Mouse (Mus musculus) liver, embryonic 15.5 days (tissue): ENCODE data around the gene Cela2a. TPM values are rescaled to one million over a fixed set of nuclear protein-coding genes. Genes with fewer than 3 reads are reported as not detected.

Experiments
- ATAC-seq: fragments of 200-750 bp; cut with Nextera tagmentation; 2 replicates; pipeline ENCODE4 v1.8.0; 2017; ENCODE audit warnings: moderate number of reproducible peaks, mild to moderate bottlenecking, moderate library complexity; ENCODE audit not compliant: insufficient read depth
- H3K27ac ChIP-seq: fragments of 300-500 bp; sonication (generic); replicated peaks from 2 replicates; pipeline ENCODE4 v1.5.1; 2015; ENCODE audit warnings: mild to moderate bottlenecking, inconsistent platforms
- H3K27me3 ChIP-seq: fragments of 300-500 bp; sonication (generic); 2 replicates; pipeline ENCODE4 v1.6.1; 2015; ENCODE audit warnings: mild to moderate bottlenecking, inconsistent platforms
- H3K36me3 ChIP-seq: fragments of 300-500 bp; sonication (generic); replicated peaks from 2 replicates; pipeline ENCODE4 v1.6.1; 2015; ENCODE audit warnings: moderate library complexity, mild to moderate bottlenecking, inconsistent platforms
- H3K4me1 ChIP-seq: fragments of 300-500 bp; sonication (generic); replicated peaks from 2 replicates; pipeline ENCODE4 v1.6.1; 2015; ENCODE audit warnings: inconsistent platforms
- H3K4me2 ChIP-seq: fragments of 300-500 bp; sonication (generic); 2 replicates; pipeline ENCODE4 v1.6.1; 2015; ENCODE audit warnings: moderate library complexity, mild to moderate bottlenecking, inconsistent platforms
- H3K4me3 ChIP-seq: fragments of 300-500 bp; sonication (generic); replicated peaks from 2 replicates; pipeline ENCODE4 v1.5.1; 2015; ENCODE audit warnings: mild to moderate bottlenecking, inconsistent platforms
- H3K9ac ChIP-seq: fragments of 300-500 bp; sonication (generic); 2 replicates; pipeline ENCODE4 v1.6.1; 2015; ENCODE audit warnings: moderate library complexity, mild to moderate bottlenecking, inconsistent platforms
- H3K9me3 ChIP-seq: fragments of 300-500 bp; sonication (generic); replicated peaks from 2 replicates; pipeline ENCODE4 v1.6.1; 2016; ENCODE audit warnings: inconsistent platforms
- WGBS: fragments of 180-500 bp; shearing (Covaris S2); methylation state at CpG from one replicate; pipeline ENCODE4 v1.1.7; 2015; ENCODE audit warnings: mixed read lengths; ENCODE audit not compliant: insufficient replicate concordance; 5-methylcytosine and 5-hydroxymethylcytosine counted together
- polyA plus RNA-seq: library from polyadenylated mRNA; unstranded; fragments of >200 nt; fragmentation: Nextera tagmentation; extraction: Ambion mirVana; gene quantifications from 2 replicates; pipeline ENCODE4 v1.2.1, GENCODE M21; 2015

Cela2a gene
- 0.14 and 3.3 TPM in 2 replicates for polyA plus RNA-seq

DNA sequence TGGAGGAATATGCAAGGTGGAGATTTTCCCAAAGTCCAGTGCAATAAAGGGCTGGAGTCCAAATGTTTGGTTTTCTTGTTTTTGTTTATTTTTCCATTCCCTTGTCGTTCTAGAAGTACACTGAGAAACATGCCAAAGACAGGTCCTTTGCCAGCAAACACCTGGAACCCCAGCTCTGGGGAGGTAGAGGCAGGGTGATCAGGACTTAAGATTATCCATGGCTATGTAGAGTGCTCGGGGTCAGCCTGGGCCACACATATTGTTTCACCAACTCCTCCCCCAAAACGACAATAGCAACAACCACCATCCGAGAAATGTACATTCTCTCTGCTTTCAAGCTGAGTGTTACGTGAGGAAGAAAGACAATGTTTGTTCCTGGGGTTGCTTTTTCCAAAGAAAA, at the start of gene Cela2a:
TSS of gene Cela2a (minus strand) at position 101 of the 400 bp plus-strand sequence.
- no peak for ATAC-seq

DNA sequence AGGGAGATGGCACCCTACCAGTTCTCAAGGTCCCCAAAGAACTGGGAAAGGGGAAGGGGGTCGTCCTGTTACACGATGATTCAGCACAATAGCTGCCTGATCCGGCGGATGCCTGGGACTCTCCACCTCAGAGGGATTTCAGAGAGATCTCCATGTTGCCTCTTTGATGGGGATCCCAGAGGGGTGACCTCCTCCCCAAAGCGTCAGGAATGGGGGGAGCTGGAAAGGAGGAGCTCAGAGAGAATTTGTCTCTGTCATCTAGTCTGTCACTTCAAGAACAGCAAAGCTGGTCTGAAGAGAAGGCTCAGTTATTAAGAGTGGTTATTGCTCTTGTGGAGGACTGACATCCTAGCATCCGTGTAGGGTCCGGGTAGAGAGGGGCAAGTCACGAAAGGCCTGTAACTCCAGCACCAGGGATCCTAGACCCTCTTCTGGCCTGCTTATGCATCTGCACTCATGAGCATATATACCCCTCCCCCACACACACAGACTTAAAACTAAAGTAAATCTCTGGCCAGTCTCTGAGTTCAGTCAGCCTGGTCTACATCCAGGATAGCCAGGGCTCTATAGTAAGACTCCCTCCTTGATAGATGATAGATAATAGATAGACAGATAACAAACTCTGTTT, 49.6 kb upstream of the Cela2a start:
- ATAC-seq: no peak
- peak overlapping the region; percentile 88 for H3K27ac ChIP-seq
- H3K27me3 ChIP-seq: peaks cover 45% of the 10 kb centered on the region
- H3K4me3 ChIP-seq: peak overlapping the region; percentile 87
- peaks cover 58% of the 10 kb centered on the region for H3K4me1 ChIP-seq
- H3K4me2 ChIP-seq: peak overlapping the region; percentile 99
- 11% methylated on average over 8 of the region's 8 CpGs for WGBS
- H3K36me3 ChIP-seq: peaks cover 6% of the 10 kb centered on the region
- H3K9me3 ChIP-seq: no peaks in the 10 kb centered on the region
- H3K9ac ChIP-seq: peak overlapping the region; percentile 29; the same call in 1 of the 2 replicates

More for the DNA sequence above, at the start of gene Cela2a:
- no peak within 1 kb of the TSS for H3K4me2 ChIP-seq
- H3K9ac ChIP-seq: no peak within 1 kb of the TSS
- no peak within 1 kb of the TSS for H3K27ac ChIP-seq
- no peaks in the 10 kb centered on the region for H3K9me3 ChIP-seq
- H3K4me3 ChIP-seq: no peak within 1 kb of the TSS
- no peaks in the 10 kb centered on the region for H3K36me3 ChIP-seq
- peaks cover 15% of the 10 kb centered on the region for H3K4me1 ChIP-seq
- 46% methylated on average over 5 of the region's 5 CpGs for WGBS
- no peaks in the 10 kb centered on the region for H3K27me3 ChIP-seq

DNA sequence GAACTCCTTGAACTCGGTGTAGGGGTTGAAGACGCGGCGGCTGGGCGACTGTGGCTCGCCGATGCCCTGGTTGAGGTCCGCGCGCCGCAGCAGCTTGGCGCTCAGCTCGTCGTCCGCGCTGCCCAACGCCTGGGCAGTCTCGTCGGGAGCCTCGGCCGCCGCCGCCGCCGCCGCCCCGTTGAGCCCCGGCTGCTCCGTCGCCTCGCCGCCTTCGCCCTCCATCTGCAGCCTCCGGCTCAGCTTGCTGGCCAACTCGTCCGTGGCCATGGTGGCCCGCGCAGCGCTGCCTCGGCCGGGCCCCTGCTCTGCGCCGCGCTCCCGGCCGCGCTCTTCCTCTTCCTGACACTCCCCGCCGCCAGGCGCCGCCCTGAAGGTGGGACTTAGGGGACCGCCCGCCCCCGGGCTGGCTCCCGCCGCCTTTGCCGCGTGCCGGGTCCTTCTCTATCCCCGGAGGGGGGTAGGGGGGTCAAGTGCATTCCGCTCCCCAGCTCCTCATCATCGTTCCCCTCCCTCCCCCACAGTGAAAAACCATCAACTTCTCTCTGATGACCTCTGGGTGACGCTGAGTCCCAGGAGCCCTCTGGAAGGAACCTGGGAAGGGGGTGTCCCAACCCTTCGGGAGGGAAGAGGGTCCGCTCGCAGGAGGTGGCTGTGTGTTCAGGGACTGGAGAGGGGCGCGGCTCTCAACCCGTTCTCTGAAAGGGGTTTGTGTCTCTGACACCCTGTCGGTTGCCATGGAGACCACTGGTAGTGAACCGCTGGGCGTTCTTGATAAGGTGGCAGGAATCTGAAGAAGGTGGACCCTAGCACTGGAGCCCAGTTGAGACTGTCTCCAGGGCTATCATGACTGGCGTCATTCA, 48.9 kb upstream of the Cela2a start, which contains the start of gene Efhd2:
TSS of gene Efhd2 (minus strand) at position 320 of the 860 bp plus-strand sequence.
- ATAC-seq: peak; percentile 93
- Histone ChIP-seq H3K9ac (peak within 1 kb of the TSS; percentile 84), H3K4me2 (peak within 1 kb of the TSS; percentile 99), H3K4me3 (peak within 1 kb of the TSS; percentile 87), H3K27ac (peak within 1 kb of the TSS; percentile 88), H3K36me3 (peaks cover 12% of the 10 kb centered on the region), H3K4me1 (peaks cover 66% of the 10 kb centered on the region), H3K27me3 (peaks cover 40% of the 10 kb centered on the region), H3K9me3 (no peaks in the 10 kb centered on the region)
- WGBS: under 1% methylated on average over 73 of the region's 73 CpGs

DNA sequence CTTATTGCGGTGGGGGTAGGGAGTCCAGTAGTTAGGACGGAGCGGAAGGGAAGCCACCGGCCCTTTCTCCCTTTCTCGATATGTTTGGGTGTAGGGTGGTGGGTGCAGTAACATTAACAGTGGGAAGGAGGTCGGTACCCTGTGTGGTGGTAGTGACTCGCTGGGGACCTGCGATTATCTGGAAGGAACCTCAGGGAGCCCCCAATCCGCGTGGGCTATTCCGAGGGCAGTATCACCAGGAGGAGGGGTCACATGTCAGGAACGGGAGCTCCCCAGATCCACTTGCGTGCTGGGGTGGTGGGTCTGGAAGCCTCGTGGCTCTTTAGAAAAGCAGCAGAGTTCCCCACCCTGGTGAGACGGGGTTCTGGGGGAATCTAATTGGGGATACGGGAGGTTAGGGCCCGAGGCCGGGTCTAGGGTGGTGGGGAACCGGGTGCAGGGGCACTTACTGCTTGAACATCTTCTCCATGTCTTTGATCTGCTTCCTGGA, 48.2 kb upstream of the Cela2a start:
- peaks cover 73% of the 10 kb centered on the region for H3K4me1 ChIP-seq
- peak overlapping the region; percentile 99 for H3K4me2 ChIP-seq
- peak overlapping the region; percentile 88 for H3K27ac ChIP-seq
- H3K4me3 ChIP-seq: peak overlapping the region; percentile 87
- 1% methylated on average over 19 of the region's 19 CpGs for WGBS
- H3K27me3 ChIP-seq: peaks cover 33% of the 10 kb centered on the region
- no peak for ATAC-seq
- H3K9me3 ChIP-seq: no peaks in the 10 kb centered on the region
- H3K36me3 ChIP-seq: peaks cover 13% of the 10 kb centered on the region
- H3K9ac ChIP-seq: peak overlapping the region; percentile 84

DNA sequence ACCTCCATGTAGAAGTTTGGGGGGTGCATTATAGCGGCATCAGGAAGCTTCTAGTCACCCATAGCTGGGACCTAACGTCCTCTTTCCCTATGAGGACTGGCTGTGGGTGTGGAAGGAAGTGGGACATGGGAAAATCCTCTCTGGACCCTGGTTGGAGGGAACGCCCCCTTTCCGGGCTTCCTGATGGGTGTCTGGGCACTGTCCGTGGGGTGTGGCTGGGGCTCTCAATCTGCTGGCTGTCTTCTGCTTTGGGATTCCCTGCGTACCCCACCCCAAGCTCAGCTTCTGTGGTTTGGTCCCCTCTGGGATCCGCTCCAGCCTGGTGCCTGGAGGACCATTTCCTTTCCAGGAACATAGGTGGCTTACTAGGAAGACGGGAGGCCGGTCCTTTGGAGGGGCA, 47.0 kb upstream of the Cela2a start:
- Histone ChIP-seq H3K9me3 (no peaks in the 10 kb centered on the region), H3K4me2 (peak overlapping the region; percentile 99), H3K4me3 (peak overlapping the region; percentile 87), H3K27me3 (peaks cover 22% of the 10 kb centered on the region), H3K27ac (peak overlapping the region; percentile 31; the same call in 1 of the 2 replicates), H3K36me3 (peaks cover 18% of the 10 kb centered on the region), H3K4me1 (peaks cover 81% of the 10 kb centered on the region), H3K9ac (0 out of 2 replicates have a peak overlapping the region, but pooled peaks have one; percentile 84)
- WGBS: 74% methylated on average over 9 of the region's 9 CpGs
- no peak for ATAC-seq

DNA sequence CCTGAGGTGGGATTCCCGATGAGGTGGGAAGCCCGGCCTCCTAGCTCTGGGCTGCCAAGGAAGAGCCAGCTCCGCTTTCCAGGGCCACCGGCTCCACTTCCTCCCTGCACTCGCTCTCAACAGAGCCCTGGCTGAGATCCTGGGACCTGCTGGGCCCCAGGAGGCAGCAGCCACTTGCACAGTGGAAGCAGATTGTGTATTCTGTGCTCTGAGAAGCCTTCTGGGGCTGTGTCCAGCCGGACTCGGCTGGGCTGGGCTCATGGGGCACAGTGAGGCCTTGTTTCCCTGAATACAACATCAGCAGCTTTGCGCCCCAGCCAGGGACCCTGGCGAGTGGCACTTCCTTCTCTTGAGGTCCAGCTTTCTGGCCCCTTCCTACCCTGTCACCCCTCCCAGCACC, 45.9 kb upstream of the Cela2a start:
- whole genome bisulfite sequencing: 75% methylated on average over 9 of the region's 9 CpGs
- Histone ChIP-seq H3K9ac (no peak overlapping the region), H3K4me2 (peak overlapping the region; percentile 99), H3K27ac (peak overlapping the region; percentile 59), H3K27me3 (0 out of 2 replicates have a peak, but pooled peaks cover 11% of the 10 kb centered on the region), H3K36me3 (peaks cover 18% of the 10 kb centered on the region), H3K4me3 (peak overlapping the region; percentile 87; the same call in 1 of the 2 replicates), H3K9me3 (no peaks in the 10 kb centered on the region), H3K4me1 (peaks cover 90% of the 10 kb centered on the region)
- no peak for ATAC-seq

DNA sequence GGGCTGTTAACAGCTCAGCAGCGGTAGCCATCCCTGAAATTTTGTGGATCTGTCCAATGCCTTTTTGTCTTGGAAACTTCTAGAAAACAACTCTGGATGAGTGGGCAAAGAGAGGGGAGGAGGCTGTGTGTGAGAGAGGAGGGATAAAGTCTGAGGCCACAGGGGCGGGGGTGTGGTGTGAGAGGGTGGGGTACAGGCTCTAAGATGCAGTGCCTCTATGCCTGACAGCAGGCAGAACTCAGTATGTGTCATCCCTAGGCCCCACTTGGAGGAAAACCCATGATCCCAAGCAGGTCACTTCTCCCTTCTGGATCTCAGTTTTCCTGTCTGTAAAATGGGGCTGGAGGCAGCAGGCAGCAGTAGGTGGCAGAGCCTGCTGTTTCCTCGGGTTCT, 45.4 kb upstream of the Cela2a start:
- Histone ChIP-seq H3K4me3 (peak overlapping the region; percentile 87; the same call in 1 of the 2 replicates), H3K9ac (no peak overlapping the region), H3K9me3 (no peaks in the 10 kb centered on the region), H3K36me3 (peaks cover 18% of the 10 kb centered on the region), H3K4me2 (peak overlapping the region; percentile 99), H3K27ac (peak overlapping the region; percentile 59; the same call in 1 of the 2 replicates), H3K27me3 (0 out of 2 replicates have a peak, but pooled peaks cover 8% of the 10 kb centered on the region), H3K4me1 (peaks cover 86% of the 10 kb centered on the region)
- WGBS: 76% methylated on average over 3 of the region's 3 CpGs
- no peak for ATAC-seq

DNA sequence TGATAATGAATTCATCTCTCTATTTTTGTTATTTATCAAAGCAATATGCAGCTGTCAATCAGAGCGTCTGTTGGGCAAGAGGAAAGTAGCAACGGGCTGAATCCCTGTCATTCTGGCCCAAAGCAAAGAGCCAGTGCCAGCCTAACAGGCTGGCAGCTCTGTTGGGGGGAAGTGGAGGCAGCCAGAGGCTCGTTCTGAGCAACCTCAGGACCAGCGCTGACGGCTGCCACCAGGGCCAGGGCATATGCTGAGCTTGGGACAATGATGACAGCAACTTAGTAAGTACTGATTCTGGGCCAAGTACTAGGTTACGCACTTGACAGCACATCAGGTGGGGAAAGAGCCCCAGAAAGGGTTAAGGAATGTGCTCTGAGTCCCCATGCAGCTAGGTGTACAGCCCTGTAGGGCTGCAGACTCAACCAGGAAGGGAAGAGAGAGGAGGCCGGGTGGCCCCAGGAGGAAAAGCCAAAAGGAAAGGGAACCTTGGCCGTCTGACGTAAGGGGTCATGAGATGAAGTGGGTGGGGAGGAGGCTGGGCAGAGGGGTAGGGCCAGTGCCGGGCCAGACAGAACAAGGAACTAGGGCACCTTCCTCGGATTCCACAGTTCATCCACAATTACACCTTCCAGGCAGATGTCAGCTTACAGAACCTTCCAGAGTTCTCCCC, 44.8 kb upstream of the Cela2a start:
- H3K9me3 ChIP-seq: no peaks in the 10 kb centered on the region
- no peak overlapping the region for H3K9ac ChIP-seq
- H3K36me3 ChIP-seq: peaks cover 19% of the 10 kb centered on the region
- 0 out of 2 replicates have a peak overlapping the region, but pooled peaks have one; percentile 87 for H3K4me3 ChIP-seq
- H3K27me3 ChIP-seq: 0 out of 2 replicates have a peak, but pooled peaks cover 3% of the 10 kb centered on the region
- H3K4me1 ChIP-seq: peaks cover 81% of the 10 kb centered on the region
- H3K27ac ChIP-seq: peak overlapping the region; percentile 53; the same call in 1 of the 2 replicates
- 67% methylated on average over 11 of the region's 11 CpGs for WGBS
- H3K4me2 ChIP-seq: peak overlapping the region; percentile 99
- ATAC-seq: no peak

DNA sequence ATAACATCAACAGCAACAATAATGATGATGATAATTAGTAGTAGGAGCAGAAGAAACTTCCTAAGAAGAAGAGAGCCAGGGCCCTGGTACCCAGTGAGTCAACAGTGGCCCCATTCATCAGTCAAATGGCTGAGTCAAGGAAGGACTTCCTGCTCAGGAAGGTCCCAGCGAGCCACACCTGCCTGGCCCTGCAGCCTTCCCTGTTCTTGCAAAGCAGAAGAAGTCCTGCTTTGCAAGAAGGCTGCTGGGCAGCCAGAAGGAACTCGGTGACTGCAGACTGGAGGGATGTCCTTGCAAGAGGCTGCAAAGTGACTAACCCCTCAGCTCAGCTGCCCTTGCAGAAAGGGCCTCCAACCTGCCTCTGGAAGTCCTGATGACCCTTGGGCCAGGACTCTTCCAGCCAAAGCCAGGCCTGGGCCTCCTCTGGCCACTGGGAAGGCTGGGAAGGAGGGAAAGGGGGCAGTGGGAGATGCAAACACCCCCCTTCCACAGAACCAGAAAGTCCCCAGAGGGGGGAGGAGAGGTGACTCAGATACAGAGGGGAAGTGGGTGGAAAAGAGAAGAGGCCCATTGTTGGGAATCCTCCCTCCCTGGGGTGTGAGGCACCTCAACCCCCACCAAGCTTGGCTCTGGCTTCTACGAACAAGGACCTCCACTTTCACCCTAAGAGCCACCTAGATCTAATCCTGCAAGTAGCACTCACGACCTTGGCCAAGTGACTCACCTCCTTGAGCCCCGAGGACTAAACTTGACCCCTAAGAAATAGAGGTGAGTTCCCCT, 43.7 kb upstream of the Cela2a start:
- Histone ChIP-seq H3K27me3 (no peaks in the 10 kb centered on the region), H3K9ac (0 out of 2 replicates have a peak overlapping the region, but pooled peaks have one; percentile 12), H3K36me3 (peaks cover 25% of the 10 kb centered on the region), H3K4me3 (no peak overlapping the region), H3K4me2 (no peak overlapping the region), H3K9me3 (no peaks in the 10 kb centered on the region), H3K4me1 (peaks cover 79% of the 10 kb centered on the region), H3K27ac (peak overlapping the region; percentile 38; the same call in 1 of the 2 replicates)
- WGBS: 53% methylated on average over 5 of the region's 5 CpGs
- no peak for ATAC-seq

DNA sequence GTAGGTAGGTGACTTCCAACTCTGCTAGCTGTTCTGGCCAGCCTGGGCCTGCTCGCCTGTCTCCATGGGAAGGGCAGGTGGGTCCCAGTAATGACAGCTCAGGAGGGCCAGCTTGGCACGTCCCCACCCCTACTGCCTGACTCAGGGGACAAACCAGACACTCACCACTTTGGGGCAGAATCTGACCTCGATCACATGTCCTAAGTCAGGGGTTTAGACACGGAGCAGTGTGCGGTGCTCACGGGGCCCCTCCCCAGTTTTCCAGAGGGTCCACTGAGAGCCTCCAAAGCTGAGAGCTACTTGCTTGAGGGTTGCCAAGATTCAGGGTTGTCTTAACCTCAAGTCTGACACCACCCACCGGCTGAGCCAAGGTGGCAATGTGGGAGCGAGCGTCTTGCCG, 42.1 kb upstream of the Cela2a start:
- H3K4me1 ChIP-seq: peaks cover 66% of the 10 kb centered on the region
- H3K27me3 ChIP-seq: no peaks in the 10 kb centered on the region
- H3K36me3 ChIP-seq: peaks cover 33% of the 10 kb centered on the region
- no peaks in the 10 kb centered on the region for H3K9me3 ChIP-seq
- no peak for ATAC-seq
- H3K4me3 ChIP-seq: no peak overlapping the region
- no peak overlapping the region for H3K27ac ChIP-seq
- H3K4me2 ChIP-seq: no peak overlapping the region
- WGBS: 83% methylated on average over 10 of the region's 10 CpGs
- H3K9ac ChIP-seq: no peak overlapping the region
